Mouse (Mus musculus): ENCODE results near the gene Mettl23. TPM values are rescaled to one million over a fixed set of nuclear protein-coding genes. Genes with fewer than 3 reads are reported as not detected.

The Mettl23 gene
- polyA plus RNA-seq, 1 experiment from 2014 or later = 63.7 TPM

Other genes with a start within 250 kb of the Mettl23 start
- gene Rhbdf2, start 216.3 kb upstream of the Mettl23 start, polyA plus RNA-seq (2015; fragmentation: Nextera tagmentation; extraction: Ambion mirVana) = 8.4 and 8.9 TPM in 2 replicates
- 1.0 and 1.3 TPM in 2 replicates for gene Prcd, start 189.7 kb upstream of the Mettl23 start, polyA plus RNA-seq (2015; fragmentation: Nextera tagmentation; extraction: Ambion mirVana)
- 12.5 and 12.9 TPM in 2 replicates for gene Cygb, start 189.0 kb upstream of the Mettl23 start, polyA plus RNA-seq (2015; fragmentation: Nextera tagmentation; extraction: Ambion mirVana)
- gene St6galnac1, start 67.8 kb upstream of the Mettl23 start, polyA plus RNA-seq (2015; fragmentation: Nextera tagmentation; extraction: Ambion mirVana) = not detected in 2 replicates
- 25.5 and 27.9 TPM in 2 replicates for gene Mxra7, start 15.2 kb upstream of the Mettl23 start, polyA plus RNA-seq (2015; fragmentation: Nextera tagmentation; extraction: Ambion mirVana)
- gene Jmjd6, start 171 bp downstream of the Mettl23 start, polyA plus RNA-seq (2015; fragmentation: Nextera tagmentation; extraction: Ambion mirVana) = 81.2 and 88.5 TPM in 2 replicates
- 39.4 and 47.3 TPM in 2 replicates for gene Mfsd11, start 9.2 kb downstream of the Mettl23 start, polyA plus RNA-seq (2015; fragmentation: Nextera tagmentation; extraction: Ambion mirVana)
- gene Srsf2, start 9.8 kb downstream of the Mettl23 start, polyA plus RNA-seq (2015; fragmentation: Nextera tagmentation; extraction: Ambion mirVana) = 723 and 765 TPM in 2 replicates
- 0.69 and 0.90 TPM in 2 replicates for gene Mgat5b, start 75.6 kb downstream of the Mettl23 start, polyA plus RNA-seq (2015; fragmentation: Nextera tagmentation; extraction: Ambion mirVana)